Mouse (Mus musculus) intestine, embryonic 16.5 days (tissue): ENCODE data around the gene Sugct. TPM values are rescaled to one million over a fixed set of nuclear protein-coding genes. Genes with fewer than 3 reads are reported as not detected.

ENCODE experiments used
- ATAC-seq: fragments of 200-750 bp; cut with Nextera tagmentation; 2 replicates; pipeline ENCODE4 v1.8.0; 2017; ENCODE audit warnings: moderate TSS enrichment, moderate library complexity
- H3K27ac ChIP-seq: fragments of 300-500 bp; sonication (generic); 2 replicates; pipeline ENCODE4 v1.5.1; 2014; ENCODE audit warnings: mild to moderate bottlenecking, low read length
- H3K27me3 ChIP-seq: fragments of 300-500 bp; sonication (generic); replicated peaks from 2 replicates; pipeline ENCODE4 v1.6.1; 2014; ENCODE audit warnings: low read length, control low read depth, mixed read lengths; ENCODE audit not compliant: control insufficient read depth, insufficient read depth
- H3K36me3 ChIP-seq: fragments of 300-500 bp; sonication (generic); 2 replicates; pipeline ENCODE4 v1.6.1; 2014; ENCODE audit warnings: low read length, control low read depth; ENCODE audit not compliant: control insufficient read depth, insufficient read depth
- H3K4me1 ChIP-seq: fragments of 300-500 bp; sonication (generic); 2 replicates; pipeline ENCODE4 v1.6.1; 2014; ENCODE audit warnings: low read length, control low read depth, mixed read lengths; ENCODE audit not compliant: control insufficient read depth, insufficient read depth
- H3K4me2 ChIP-seq: fragments of 300-500 bp; sonication (generic); 2 replicates; pipeline ENCODE4 v1.6.1; 2014; ENCODE audit warnings: low read depth, low read length, control low read depth
- H3K4me3 ChIP-seq: fragments of 300-500 bp; sonication (generic); 2 replicates; pipeline ENCODE4 v1.5.1; 2014; ENCODE audit warnings: mild to moderate bottlenecking, low read length
- H3K9ac ChIP-seq: fragments of 300-500 bp; sonication (generic); 2 replicates; pipeline ENCODE4 v1.6.1; 2014; ENCODE audit warnings: low read depth, low read length
- H3K9me3 ChIP-seq: fragments of 300-500 bp; sonication (generic); 2 replicates; pipeline ENCODE4 v1.6.1; 2016; ENCODE audit warnings: low read length, control low read depth; ENCODE audit not compliant: control insufficient read depth
- WGBS: fragments of 180-500 bp; shearing (Covaris S2); extraction: QIAGEN DNeasy Blood & Tissue Kit; methylation state at CpG from one replicate; pipeline ENCODE4 v1.1.7; 2014; 5-methylcytosine and 5-hydroxymethylcytosine counted together
- polyA plus RNA-seq: library from polyadenylated mRNA; unstranded; fragments of >200 nt; fragmentation: Nextera tagmentation; extraction: Ambion mirVana; gene quantifications from 2 replicates; pipeline ENCODE4 v1.2.1, GENCODE M21; 2015

Gene Sugct
- polyA plus RNA-seq, 1 experiment from 2014 or later, result 7.9 TPM

- 79% methylated on average over 5 of the region's 5 CpGs for WGBS
Observed at GRCm38 (mm10) chr13:16968995-16969394, 726.4 kb downstream of the Sugct start.

GRCm38 (mm10) chr13:16964823-16965475, 730.4 kb downstream of the Sugct start:
- Histone ChIP-seq H3K4me1 (no peaks in the 10 kb centered on the region), H3K4me3 (no peak overlapping the region), H3K9me3 (no peaks in the 10 kb centered on the region), H3K36me3 (no peaks in the 10 kb centered on the region), H3K9ac (no peak overlapping the region), H3K4me2 (no peak overlapping the region), H3K27ac (no peak overlapping the region), H3K27me3 (no peaks in the 10 kb centered on the region)
- ATAC-seq, result no peak
- WGBS, result 77% methylated on average over 4 of the region's 4 CpGs

More at GRCm38 (mm10) chr13:16968995-16969394, 726.4 kb downstream of the Sugct start:
- H3K27ac ChIP-seq, result no peak overlapping the region
- no peak overlapping the region for H3K4me2 ChIP-seq
- no peaks in the 10 kb centered on the region for H3K36me3 ChIP-seq
- H3K9me3 ChIP-seq, result no peaks in the 10 kb centered on the region
- no peaks in the 10 kb centered on the region for H3K27me3 ChIP-seq
- no peak overlapping the region for H3K9ac ChIP-seq
- no peak overlapping the region for H3K4me3 ChIP-seq
- H3K4me1 ChIP-seq, result no peaks in the 10 kb centered on the region
- ATAC-seq, result no peak

GRCm38 (mm10) chr13:16952045-16952444, 743.3 kb downstream of the Sugct start:
- 70% methylated on average over 4 of the region's 4 CpGs for WGBS

GRCm38 (mm10) chr13:16939466-16939811, 755.9 kb downstream of the Sugct start:
- Histone ChIP-seq H3K27ac (no peak overlapping the region), H3K36me3 (no peaks in the 10 kb centered on the region), H3K4me1 (0 out of 2 replicates have a peak, but pooled peaks cover 4% of the 10 kb centered on the region), H3K27me3 (no peaks in the 10 kb centered on the region), H3K4me2 (no peak overlapping the region), H3K9ac (no peak overlapping the region), H3K9me3 (no peaks in the 10 kb centered on the region), H3K4me3 (no peak overlapping the region)
- ATAC-seq, result peak; percentile 52
- WGBS, result 51% methylated on average over 5 of the region's 5 CpGs

More at GRCm38 (mm10) chr13:16952045-16952444, 743.3 kb downstream of the Sugct start:
- H3K36me3 ChIP-seq, result no peaks in the 10 kb centered on the region
- no peak overlapping the region for H3K27ac ChIP-seq
- H3K9me3 ChIP-seq, result no peaks in the 10 kb centered on the region
- no peaks in the 10 kb centered on the region for H3K27me3 ChIP-seq
- no peak overlapping the region for H3K4me3 ChIP-seq
- no peak overlapping the region for H3K9ac ChIP-seq
- no peak overlapping the region for H3K4me2 ChIP-seq
- H3K4me1 ChIP-seq, result no peaks in the 10 kb centered on the region
- no peak for ATAC-seq

- Histone ChIP-seq H3K4me2 (no peak overlapping the region), H3K27me3 (no peaks in the 10 kb centered on the region), H3K27ac (peak overlapping the region; percentile 37; the same call in 1 of the 2 replicates), H3K36me3 (no peaks in the 10 kb centered on the region), H3K4me3 (no peak overlapping the region), H3K9ac (no peak overlapping the region), H3K9me3 (no peaks in the 10 kb centered on the region), H3K4me1 (0 out of 2 replicates have a peak, but pooled peaks cover 4% of the 10 kb centered on the region)
- 52% methylated on average over 12 of the region's 12 CpGs for WGBS
- peak; percentile 74 for ATAC-seq
Observed at GRCm38 (mm10) chr13:16938552-16939465, 756.5 kb downstream of the Sugct start.

- no peaks in the 10 kb centered on the region for H3K9me3 ChIP-seq
- no peak overlapping the region; the same call in 1 of the 2 replicates for H3K27ac ChIP-seq
- no peak overlapping the region for H3K9ac ChIP-seq
- no peak overlapping the region for H3K4me2 ChIP-seq
- no peak for ATAC-seq
- no peaks in the 10 kb centered on the region for H3K27me3 ChIP-seq
- H3K36me3 ChIP-seq, result no peaks in the 10 kb centered on the region
- WGBS, result 67% methylated on average over 11 of the region's 11 CpGs
- 0 out of 2 replicates have a peak, but pooled peaks cover 4% of the 10 kb centered on the region for H3K4me1 ChIP-seq
- H3K4me3 ChIP-seq, result no peak overlapping the region
Observed at GRCm38 (mm10) chr13:16937422-16938202, 757.7 kb downstream of the Sugct start.

- H3K27me3 ChIP-seq, result no peaks in the 10 kb centered on the region
- 0 out of 2 replicates have a peak, but pooled peaks cover 4% of the 10 kb centered on the region for H3K4me1 ChIP-seq
- H3K27ac ChIP-seq, result no peak overlapping the region
- WGBS, result 94% methylated on average over 1 of the region's 1 CpGs
- H3K4me3 ChIP-seq, result no peak overlapping the region
- no peaks in the 10 kb centered on the region for H3K9me3 ChIP-seq
- no peaks in the 10 kb centered on the region for H3K36me3 ChIP-seq
- ATAC-seq, result no peak
- H3K9ac ChIP-seq, result no peak overlapping the region
- H3K4me2 ChIP-seq, result no peak overlapping the region
Observed at GRCm38 (mm10) chr13:16935029-16935428, 760.3 kb downstream of the Sugct start.

GRCm38 (mm10) chr13:16933600-16933999, 761.8 kb downstream of the Sugct start:
- H3K4me2 ChIP-seq, result no peak overlapping the region
- 0 out of 2 replicates have a peak, but pooled peaks cover under 1% of the 10 kb centered on the region for H3K4me1 ChIP-seq
- no peaks in the 10 kb centered on the region for H3K27me3 ChIP-seq
- 85% methylated on average over 4 of the region's 4 CpGs for WGBS
- no peaks in the 10 kb centered on the region for H3K9me3 ChIP-seq
- H3K36me3 ChIP-seq, result no peaks in the 10 kb centered on the region
- ATAC-seq, result no peak
- no peak overlapping the region for H3K9ac ChIP-seq
- H3K4me3 ChIP-seq, result no peak overlapping the region
- no peak overlapping the region for H3K27ac ChIP-seq

- H3K36me3 ChIP-seq, result no peaks in the 10 kb centered on the region
- WGBS, result 44% methylated on average over 4 of the region's 4 CpGs
- no peaks in the 10 kb centered on the region for H3K9me3 ChIP-seq
- no peaks in the 10 kb centered on the region for H3K4me1 ChIP-seq
- H3K4me3 ChIP-seq, result no peak overlapping the region
- no peak overlapping the region for H3K27ac ChIP-seq
- H3K9ac ChIP-seq, result no peak overlapping the region
- no peaks in the 10 kb centered on the region for H3K27me3 ChIP-seq
- no peak overlapping the region for H3K4me2 ChIP-seq
- no peak for ATAC-seq
Observed at GRCm38 (mm10) chr13:16921305-16921704, 774.0 kb downstream of the Sugct start.
